Mouse (Mus musculus) c-Kit-positive CD71-positive TER-119-positive erythroid progenitor cells, embryonic 14.5 days (primary cell): ENCODE results near the gene Atp5l.
A peak's percentile ranks its signal among the peaks of the same experiment; 100 is the strongest.
"Not testable (repeated sequence)": the region's sequence is repeated elsewhere in the genome, so short reads cannot be mapped to it uniquely, and the experiment has no call there.

ENCODE experiments used
- DNase-seq: peaks from one replicate; pipeline ENCODE4 v3.0.0-alpha.2; 2013; ENCODE audit warnings: low spot score

Gene Atp5l

DNA sequence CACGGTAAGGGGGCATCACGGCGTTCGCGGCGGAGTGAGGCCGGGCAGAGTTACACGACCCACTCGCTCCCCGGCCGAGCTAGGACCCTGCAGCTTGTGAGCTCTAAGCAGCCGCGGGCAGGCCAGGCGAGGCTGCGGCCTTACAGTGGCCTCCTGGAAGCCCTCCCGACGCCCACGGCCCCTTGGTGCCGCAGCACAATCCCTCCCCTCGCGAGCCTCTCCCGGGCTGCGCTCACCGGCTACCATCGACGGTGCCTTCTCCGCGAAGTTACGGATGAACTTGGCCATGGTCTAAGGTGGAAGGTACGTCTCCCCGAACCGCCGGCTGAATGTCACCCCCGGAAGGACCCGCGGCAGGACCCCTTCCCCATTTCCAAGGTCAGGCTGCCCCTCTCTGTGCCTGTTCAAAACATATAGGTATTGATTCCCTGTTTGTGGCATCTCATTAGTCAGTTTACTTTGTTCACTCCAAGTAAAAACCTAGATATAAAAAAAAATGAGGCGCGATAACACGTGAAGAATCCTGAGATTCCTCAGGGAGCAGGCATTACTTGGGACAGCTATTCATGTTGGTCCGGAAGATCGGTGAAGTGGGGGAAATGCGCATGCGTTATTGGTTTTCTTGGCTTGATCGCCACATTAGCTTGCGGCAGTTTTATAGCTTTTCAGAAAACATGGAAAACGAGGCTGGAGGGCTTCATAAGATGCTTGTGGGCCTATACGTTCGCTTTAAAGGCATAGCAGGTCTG, at the start of gene Atp5l:
Gene Atp5l (minus strand): TSS at position 369 of the 749 bp plus-strand sequence.
- DNase-seq = peak; percentile 96

DNA sequence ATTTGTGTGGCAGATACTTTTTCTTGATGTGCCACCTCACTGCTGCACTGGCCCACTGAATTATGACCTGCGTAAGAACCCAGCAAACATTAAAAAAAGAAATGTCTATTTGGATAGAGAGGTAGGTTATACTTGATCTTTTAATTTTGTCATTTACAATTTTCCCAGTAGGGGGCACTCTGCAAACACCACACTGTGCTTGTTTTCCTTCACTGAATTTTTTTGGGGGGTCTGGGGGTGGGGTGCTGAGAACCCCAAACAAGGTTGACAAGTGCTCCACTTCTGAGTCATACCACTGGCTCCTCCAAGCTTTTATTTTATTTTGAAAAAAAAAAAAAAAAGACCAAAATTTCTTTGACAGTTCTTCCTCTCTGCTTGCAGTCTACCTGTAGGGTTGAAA, 48.9 kb upstream of the Atp5l start:
- no peak for DNase-seq

DNA sequence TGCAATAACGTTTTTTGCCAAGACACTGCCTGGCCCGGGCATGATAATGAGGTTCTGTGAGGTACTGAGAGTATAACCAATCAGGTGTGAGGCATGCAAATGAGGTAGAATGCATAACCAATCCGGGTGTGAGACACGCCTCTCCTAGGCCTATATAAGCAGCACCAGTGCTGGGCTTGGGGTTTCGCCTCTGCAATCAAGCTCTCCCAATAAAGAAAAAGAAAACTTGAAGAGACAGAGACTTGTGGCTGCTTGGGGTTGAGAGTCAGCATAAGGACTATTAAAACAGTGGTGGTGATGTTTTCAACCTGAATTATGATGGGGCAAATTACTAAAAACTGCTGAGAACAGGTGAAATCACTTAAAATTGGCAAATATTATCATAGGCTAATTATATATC, 47.2 kb upstream of the Atp5l start:
- not testable (repeated sequence) for DNase-seq

DNA sequence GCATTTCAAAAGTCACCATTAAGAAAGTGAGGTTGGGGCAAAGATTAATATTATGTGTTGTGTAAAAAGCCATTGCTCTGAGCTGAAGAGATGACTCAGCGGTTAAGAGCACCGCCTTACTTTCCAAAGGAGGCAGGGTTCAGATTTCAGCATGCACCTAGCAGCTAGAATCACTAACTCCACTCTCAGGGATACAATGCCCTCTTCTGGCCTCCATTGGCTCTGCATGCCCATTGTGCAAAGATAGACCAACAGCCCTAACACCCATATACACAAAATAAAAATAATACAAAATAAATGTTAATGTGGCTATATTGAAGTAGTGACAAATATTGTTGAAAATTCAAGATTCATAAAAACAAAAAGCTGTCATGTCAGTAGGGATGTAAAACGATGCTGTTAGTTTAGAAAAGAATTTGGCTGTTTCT, 46.3 kb upstream of the Atp5l start:
- DNase-seq = peak; percentile 85

DNA sequence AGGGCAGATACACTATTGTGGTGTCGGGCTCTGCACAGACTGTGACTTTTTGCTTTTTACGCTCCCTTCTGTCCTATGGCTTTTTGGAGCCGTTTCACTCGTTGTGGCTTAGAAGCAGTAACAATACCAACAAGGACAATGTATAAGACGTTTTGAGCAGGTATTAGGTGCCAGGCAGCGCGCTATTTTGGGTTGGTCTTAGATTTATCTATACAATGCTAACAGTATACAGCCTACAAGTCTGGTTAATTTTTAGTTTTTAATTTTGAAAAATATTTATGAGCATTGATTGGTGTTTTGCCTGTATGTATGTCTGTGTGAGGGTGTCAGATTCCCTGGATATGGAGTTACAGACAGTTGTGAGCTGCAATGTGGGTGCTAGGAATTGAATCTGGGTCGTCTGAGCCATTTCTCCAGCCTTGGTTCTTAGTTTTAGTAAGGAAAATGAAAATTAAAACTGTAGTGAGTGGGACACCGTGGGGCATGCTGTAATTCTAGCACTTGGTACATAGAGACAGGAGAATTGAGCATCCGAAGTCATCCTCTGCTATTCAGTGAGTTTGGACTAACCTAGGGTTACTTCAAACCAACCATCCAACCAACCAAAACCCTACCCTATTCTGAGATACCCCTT, 45.4 kb upstream of the Atp5l start:
- no peak for DNase-seq

DNA sequence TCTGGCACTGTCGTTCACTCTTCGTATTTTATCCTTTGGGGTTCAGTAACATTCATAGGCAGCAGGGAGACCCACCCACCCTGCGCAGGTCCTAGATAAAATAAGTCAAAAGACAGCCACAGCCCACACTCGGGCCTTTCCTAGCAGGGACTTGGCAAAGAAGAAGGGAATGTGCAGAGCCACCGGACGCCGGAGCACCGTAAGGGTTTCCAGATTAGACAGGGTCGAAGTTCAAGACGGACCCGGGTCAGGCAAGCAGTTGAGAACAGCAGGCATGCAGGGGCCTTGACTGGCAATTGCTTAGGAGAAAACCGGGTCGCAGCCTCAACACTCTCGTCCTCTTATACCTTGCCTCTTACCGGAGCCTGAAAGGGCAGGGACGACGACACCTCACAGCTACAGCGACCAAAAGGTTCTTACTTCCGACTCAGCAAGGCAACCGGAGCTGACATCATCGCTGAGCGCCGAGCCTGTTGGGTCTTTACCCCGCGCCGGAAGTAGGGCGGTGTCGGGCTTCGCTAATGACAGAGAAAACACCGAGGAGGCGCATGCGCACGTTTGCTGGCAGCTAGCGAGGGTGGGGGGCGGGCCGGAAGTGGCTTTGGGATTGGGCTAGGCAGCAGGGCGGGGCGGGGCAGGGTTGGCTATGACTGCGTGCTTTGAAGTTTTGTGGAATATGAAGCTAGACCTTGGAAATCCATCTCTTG, 44.7 kb upstream of the Atp5l start, which contains the start of gene Ube4a:
Gene Ube4a (minus strand): TSS at position 475 of the 707 bp plus-strand sequence.
- peak; percentile 100 for DNase-seq

DNA sequence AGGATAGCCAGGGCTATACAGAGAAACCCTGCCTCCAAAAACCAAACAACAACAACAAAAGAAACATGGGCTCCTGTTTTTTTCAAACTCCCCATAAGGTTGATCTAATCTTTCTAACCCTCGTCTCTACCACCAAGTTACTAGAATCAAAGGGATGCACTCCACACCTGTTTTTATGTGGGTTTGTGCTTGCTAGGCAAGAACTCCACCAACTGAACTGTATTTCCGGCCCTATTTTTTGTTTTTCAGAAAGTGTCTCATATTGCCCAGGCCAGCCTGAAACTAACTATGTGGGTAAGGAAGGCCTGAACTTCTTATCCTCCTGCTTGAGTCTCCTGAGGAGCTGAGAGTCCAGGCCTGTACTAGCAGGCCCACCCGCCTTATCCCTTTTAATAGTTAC, 33.9 kb upstream of the Atp5l start:
- DNase-seq = no peak

DNA sequence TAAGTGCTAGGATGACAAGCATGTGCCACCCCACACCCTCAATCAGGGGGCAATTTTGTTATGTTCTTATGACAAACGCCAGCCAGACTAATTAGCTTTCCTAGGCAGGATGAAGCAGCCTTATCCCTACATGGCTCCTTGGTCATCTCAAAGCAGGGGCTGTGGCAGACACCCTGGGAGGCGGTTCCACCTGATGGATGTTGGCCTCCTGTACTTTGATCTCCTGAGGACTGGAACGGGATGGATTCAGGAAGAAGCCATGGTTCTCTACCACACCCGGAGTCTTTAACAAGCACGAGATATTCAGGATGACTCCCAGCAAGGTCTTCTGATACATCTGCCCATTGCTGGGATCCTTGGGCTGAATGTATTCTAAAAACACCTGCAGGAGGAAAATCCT, 27.3 kb upstream of the Atp5l start:
- DNase-seq = no peak

DNA sequence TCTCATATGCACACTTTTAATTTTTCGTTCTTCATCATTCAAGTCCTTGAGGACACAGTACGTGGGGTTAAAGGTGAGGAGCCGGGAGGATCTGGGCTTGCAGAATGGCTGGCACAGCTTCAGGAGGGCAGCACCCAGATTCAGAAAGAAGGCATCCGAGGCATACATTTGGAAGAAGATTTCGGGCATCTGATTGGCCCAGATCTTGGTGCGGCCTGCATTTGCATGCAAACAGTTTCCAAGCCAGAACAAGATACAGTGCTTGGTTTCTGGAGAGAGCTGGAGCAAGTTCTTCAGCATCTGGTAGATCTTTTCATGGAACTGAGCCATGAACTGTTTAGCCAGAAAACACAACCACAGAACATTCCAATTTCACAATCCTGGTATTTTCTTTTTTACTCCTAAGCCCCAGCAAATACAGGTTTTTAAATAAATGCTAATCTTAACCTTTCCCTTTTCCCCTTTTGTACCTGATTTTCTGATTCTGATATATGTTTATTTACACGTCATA, 25.7 kb upstream of the Atp5l start:
- no peak for DNase-seq

DNA sequence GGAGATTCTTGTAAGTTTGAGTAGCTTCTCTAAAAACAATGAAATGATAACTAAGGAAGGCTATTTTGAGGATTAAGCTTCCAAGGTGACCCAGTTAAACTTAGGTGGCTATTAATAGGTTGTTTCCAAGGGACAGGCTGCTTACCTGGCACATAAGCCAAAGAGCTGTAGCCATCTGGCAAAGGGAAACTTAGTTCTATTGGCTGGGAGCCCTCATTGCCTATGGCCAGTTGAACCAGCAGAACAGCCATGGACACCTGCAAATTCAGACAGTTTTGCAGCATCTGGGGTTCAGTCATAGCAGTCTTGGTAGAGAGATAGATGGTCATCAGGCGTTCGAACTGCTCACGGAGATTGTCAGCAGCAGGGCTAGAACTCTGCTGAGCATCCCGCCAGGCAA, 21.9 kb upstream of the Atp5l start:
- no peak for DNase-seq

DNA sequence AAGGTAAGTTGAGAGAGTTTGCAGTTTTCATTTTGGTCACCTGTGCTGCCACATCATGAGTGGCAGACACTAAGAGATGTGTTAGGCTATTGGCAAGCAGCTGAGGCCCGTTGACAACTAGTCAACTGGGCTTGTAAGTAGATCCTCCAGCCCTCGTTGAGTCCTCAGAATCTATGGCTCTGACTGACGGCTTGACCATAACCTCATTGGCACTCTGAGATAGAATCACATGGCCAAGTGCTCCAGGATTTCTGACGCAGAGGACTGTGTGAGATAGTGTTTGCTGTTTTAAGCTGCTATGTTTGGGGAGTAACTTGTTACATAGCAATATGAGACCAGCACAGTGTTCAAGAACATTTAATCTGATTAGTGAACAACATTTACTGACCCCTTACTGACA, 21.2 kb upstream of the Atp5l start:
- no peak for DNase-seq

DNA sequence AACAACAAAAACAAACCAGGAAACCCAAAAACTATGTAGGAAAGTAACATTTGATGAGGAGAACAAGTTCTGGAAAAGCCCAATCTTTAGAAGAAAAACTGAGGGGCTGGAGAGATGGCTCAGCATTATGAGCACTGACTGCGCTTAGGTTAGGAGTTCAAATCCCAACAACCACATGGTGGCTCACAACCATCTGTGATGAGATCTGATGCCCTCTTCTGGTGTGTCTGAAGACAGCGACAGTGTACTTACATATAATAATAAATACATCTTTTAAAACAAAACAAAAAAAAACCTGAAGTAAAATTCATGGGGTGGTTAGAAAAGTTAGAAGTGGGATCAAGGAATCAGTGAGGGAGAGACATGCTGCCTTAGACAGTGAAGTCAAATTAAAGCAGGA, 1.0 kb upstream of the Atp5l start:
- no peak for DNase-seq

DNA sequence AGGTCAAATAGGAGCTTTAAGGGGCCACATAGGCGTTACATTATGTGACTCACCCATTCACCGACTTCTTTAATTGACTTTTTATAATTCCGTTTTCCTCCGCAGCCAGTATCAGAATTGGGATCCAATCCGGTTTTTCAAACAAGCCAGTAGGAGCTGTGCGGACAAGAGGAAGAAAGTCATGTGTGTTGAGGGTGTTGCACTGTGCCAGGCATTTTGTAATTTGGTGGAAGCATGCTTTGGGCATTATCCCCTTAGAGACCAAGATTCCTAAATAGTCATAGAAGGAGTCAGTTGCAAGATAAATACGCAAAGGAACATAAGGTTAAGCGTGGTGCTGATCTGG, 554 bp upstream of the Atp5l start:
- no peak for DNase-seq

DNA sequence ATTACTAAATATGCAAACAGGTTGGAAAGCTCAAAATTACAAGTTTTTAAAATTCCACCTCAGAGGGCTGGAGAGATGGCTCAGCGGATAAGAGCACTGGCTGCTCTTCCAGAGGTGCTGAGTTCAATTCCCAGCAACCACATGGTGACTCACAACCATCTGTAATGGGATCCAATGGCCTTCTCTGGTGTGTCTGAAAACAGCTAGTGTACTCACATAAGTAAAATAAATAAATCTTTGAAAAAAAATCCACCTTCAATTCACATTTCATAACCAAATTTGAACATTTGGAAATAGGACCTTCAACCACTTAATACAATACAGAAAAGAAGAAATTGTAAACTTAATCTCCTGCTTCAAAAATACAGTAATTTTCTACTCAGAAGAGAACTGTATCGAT, 936 bp downstream of the Atp5l start:
- no peak for DNase-seq

DNA sequence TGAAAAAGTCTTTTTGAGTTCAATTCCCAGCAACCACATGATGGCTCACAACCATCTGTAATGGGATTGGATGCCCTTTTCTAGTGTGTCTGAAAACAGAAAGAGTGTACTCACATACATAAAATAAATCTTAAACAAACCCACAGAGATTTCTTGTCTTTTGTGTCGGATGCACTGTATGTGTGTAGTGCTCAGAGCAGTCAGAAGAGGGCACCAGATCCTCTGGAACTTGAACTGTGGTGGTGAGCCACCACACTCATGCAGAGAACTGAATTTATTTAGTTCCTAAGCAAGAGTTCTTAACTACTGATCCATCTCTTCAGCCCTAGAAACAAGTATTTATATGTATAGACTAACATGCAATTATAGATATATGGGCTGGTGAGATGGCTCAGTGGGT, 4.3 kb downstream of the Atp5l start:
- peak; percentile 48 for DNase-seq

DNA sequence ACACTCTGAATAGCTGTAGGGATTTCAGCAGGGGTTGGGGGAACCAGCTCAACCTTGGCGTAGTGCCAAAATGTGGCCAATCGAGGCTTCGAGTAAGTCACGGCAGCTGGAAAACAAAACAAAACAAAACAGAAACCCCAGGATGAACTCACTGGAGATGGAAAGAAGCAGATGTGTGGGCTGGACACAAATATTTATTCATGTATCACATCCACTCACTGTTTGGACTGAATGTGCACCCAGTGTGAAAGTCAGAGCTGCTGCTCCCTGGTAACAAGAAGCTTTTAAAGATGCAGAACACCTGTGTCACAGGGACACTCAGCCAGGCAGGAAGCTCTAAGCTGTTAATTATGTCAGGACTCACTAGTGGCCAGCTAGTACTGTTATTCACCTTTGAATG, 5.8 kb downstream of the Atp5l start:
- DNase-seq = no peak

DNA sequence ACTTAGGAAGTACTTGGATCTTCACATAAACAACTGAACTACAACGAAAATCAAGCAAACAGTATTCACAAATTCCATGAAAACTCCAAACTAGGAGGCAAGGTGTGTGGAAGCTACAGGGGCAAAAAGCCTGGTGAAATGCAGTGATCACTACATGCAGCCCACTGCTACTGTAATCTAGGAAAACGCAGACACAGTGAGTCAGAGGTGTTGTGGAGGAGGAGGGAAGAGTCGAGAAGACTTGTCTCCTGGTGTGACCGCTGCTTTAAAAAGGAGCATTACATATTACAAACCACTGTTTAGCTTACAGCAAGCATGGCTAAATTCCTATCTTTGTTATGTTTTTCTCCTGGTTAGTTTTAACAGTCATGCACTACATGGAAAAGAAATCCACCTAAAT, 9.2 kb downstream of the Atp5l start:
- no peak for DNase-seq

DNA sequence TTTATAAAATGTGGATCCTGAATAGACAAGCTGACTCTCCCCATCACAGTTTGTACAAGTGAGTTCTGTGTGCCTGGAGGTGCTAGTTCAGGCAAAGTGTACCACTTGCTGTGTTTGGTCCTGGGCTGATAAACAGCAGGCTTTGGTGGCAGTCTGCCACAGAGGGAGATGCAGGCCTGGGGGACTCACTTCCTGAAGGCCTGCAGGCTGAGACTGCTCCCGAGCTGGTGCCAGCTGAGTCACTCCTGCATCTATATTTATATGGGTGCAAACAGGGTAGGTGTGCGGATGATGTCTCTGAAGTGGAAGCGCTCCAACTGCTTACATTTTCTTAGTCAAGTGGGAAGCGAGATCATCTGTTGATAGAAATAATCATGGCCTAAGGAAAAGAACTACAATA, 14.9 kb downstream of the Atp5l start:
- DNase-seq = no peak

DNA sequence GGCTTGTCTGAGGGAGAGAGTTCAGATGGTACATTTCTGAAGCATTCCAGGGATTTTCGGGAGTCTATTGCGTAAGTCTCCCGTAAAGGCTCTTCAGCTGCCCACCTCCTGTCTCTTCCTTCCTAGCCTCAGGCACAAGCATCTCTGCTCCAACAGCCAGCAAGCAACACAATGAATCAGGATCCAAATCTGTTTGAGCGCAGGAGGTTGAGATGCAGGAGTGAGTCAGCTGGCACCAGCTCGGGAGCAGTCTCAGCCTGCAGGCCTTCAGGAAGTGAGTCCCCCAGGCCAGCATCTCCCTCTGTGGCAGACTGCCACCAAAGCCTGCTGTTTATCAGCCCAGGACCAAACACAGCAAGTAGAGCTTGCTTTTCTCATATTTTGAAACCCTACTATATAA, 15.6 kb downstream of the Atp5l start:
- no peak for DNase-seq

DNA sequence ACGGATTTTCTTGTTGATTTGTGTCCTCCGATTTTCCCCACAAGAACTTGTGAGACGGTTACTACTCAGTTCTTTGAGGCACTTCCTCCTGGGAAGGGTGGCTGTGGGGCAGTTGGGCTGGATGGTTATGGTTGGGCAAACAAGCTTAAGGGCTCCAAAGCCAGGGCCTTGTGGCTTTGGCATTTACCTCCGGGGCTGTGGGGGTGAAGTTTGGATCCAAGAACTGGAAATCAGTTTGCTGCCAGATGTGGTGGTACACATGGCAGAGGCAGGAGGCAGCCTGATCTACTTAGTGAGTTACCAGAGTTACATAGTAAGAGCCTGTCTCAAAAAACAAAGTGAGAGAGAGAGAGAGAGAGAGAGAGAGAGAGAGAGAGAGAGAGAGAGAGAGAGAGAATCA, 16.7 kb downstream of the Atp5l start:
- DNase-seq = no peak

DNA sequence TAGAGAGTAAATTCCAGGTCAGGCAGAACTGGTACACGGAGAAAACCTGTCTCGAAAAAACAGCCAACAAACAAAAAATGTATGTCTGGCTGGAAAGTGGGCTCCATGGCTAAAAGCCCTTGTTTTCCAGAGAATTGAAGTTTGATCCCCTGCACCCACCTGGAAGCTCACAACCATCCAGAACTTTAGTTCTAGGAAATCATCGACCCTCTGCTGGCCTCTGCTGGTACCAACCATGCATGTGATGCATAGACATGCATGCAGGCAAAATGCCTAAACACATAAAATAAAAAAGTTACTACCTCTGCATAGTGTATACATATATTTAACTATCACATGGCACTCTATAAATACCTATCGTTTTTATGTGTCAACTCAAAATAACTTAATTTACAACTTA, 20.1 kb downstream of the Atp5l start:
- DNase-seq = no peak

DNA sequence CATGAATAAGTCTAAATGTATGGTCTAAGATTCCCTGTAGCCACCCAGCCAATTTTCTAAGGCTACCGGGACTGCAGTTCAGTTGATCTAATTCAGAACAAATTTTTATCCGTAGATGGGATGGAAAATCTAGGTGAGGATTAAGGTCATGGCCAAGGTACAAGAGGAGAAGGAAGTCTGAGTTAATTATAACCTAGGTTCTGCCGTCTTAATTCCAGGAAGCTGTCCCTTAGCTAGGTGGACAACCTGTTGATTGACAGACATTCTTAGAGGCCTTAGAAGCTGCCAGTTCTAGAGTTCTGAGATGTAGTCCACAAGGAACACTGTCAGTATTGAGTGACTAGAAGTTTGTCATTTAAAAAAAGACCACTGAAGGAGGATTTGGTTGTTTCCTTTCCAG, 20.8 kb downstream of the Atp5l start:
- DNase-seq = no peak

DNA sequence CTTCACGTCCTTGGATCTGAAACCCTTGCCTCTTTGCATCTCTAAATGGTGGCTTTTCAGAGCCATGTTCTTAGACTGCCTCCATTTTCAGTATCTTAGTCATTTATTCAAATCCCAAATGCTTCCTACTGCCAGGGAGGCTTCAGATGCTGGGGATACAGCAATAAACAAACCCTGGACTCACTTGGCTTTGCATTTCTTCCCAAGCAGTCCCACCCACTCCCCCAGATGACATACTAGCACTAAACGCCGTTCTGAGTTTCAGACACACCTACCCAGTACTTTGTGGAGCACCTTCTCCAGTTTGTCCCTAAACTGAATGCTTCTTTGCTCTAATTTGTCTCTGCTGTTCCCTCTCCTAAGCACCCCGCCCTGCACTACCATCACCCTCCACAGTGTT, 23.5 kb downstream of the Atp5l start:
- DNase-seq = no peak
